Mouse (Mus musculus) activated CD4-positive, CD25-positive, alpha-beta regulatory T cell, adult 9 weeks (primary cell): ENCODE data around the gene Hira. TPM values are rescaled to one million over a fixed set of nuclear protein-coding genes. Genes with fewer than 3 reads are reported as not detected.

Experiments
- polyA plus RNA-seq: library from polyadenylated mRNA; unstranded; fragments of 100-300 nt; shearing (Covaris generic); gene quantifications from one replicate; pipeline ENCODE4 v1.2.1, GENCODE M21; 2017

The Hira gene
- polyA plus RNA-seq: 8.3 TPM

DNA sequence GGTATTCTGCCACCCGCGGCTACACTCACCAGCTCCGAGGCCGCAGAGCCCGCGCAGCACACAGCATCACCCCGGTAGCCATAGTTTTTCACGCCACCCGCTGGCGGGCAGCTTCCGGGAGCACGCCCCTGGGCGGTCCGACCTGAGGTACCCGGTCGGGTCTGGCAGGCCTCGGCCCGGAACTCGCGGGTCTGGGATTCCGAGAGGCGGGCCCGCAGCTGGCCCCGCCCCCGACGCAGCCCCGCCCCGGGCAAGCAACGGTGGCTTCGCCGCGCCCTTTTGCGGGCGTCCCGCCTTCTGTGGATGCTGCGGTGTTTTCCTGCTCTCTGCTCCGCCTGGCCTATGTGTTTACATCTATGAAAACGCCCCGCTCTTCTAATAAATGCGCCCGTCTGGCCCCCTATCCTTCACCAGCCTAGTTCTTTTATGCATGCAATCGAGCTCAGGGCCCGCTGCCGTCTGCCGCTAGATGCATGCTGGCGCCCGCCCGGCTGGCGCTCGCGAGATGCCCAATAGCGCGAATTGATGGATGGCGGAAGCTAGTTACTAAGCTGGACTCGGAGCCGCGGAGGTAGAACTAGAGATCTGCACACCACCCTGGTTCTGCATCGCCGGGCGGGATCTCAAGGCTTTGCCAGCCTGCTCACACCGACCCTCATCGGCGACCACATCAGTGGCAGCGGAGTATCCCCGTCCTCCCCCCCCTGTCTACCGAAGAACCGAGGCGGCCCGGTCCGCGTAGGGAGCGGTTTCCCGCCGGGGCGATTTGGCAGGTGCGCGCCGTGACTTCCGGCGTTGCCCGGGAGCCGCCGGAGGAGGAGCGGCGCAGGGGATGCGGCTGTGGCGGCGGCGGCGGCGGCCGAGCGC, at the start of gene Hira, which contains the start of gene Mrpl40:
Hira (plus strand) TSS at position 596 of the 867 bp plus-strand sequence.
Mrpl40 (minus strand) TSS at position 421 of the 867 bp plus-strand sequence.

DNA sequence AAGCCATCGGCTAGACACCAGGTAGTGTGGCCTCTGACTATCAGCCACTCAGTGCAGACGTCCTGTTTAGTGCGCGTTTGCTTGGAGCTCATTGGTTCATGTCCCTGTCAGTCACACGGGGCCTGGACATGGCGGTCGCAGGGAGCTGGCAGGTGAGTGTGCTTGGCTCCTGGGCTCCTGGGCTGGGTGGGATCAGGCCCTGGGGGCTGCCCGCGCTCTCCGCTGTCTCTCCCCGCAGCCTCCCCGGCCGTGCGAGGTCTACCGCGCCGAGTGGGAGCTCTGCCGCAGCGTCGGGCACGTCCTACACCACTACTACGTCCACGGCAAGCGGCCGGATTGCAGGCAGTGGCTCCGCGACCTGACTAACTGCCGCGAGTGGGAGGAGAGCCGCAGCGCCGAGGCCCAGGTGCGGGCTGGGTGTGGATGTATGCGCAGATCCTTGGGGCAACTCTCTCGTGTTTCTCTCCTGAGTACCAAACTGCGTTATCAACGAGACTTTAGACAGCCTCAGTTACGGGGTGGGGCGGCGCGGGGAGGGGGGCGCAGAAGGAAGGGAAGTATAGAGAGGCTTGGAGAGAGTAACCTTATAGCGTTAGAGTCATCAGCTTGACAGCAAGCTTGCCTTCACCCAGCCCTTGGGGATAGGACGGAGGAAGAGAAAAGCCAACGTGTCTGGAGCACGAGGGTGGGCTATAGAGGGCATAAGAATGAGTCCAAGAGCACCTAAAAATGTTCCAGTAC, 40.2 kb upstream of the Hira start, which contains the start of the genes 2510002D24Rik and Gm28539:
2510002D24Rik (plus strand) TSS at position 111 of the 741 bp plus-strand sequence.
Gm28539 (plus strand) TSS at position 117 of the 741 bp plus-strand sequence.

Other genes starting within 250 kb of the Hira start
- not detected for gene Sept5, start 247.1 kb upstream of the Hira start, polyA plus RNA-seq
- not detected for gene Cldn5, start 100.2 kb upstream of the Hira start, polyA plus RNA-seq
- 140 TPM for gene Ufd1, start 65.3 kb upstream of the Hira start, polyA plus RNA-seq
- gene Cdc45, start 65.0 kb upstream of the Hira start, polyA plus RNA-seq: 9.4 TPM
- 87.0 TPM for gene 2510002D24Rik, start 40.5 kb upstream of the Hira start, polyA plus RNA-seq
- gene Gm28539, start 40.5 kb upstream of the Hira start, polyA plus RNA-seq: not detected
- gene Mrpl40, start 175 bp upstream of the Hira start, polyA plus RNA-seq: 87.6 TPM